Mouse (Mus musculus): ENCODE results near the gene Adsl.

Adsl gene

GRCm38 (mm10) chr15:81008689-81009123 lies 60.4 kb downstream of the Adsl start:
- DNase-seq, result no peak

- no peak for DNase-seq
These were observed 61.8 kb downstream of the Adsl start for GRCm38 (mm10) chr15:81010114-81010513.

- DNase-seq, result no peak
These were observed 63.2 kb downstream of the Adsl start for GRCm38 (mm10) chr15:81011523-81011922.

GRCm38 (mm10) chr15:81012359-81012758 lies 64.1 kb downstream of the Adsl start:
- no peak for DNase-seq

GRCm38 (mm10) chr15:81013186-81013585 lies 64.9 kb downstream of the Adsl start:
- no peak for DNase-seq

GRCm38 (mm10) chr15:81015068-81015744 lies 66.9 kb downstream of the Adsl start:
- DNase-seq, result no peak

- DNase-seq, result no peak
These were observed 68.2 kb downstream of the Adsl start for GRCm38 (mm10) chr15:81016488-81016887.

- no peak for DNase-seq
These were observed 69.0 kb downstream of the Adsl start for GRCm38 (mm10) chr15:81017308-81017707.
